Mouse (Mus musculus) lung, postnatal 0 days (tissue): ENCODE data around the gene Pea15a.

Experiments
- CTCF ChIP-seq: IDR thresholded peaks from 2 replicates; pipeline ENCODE4 v1.5.1; 2016; ENCODE audit warnings: antibody characterized with exemption, mild to moderate bottlenecking
- EP300 ChIP-seq: IDR thresholded peaks from 2 replicates; pipeline ENCODE4 v1.6.1; 2016; ENCODE audit warnings: antibody characterized with exemption, mild to moderate bottlenecking, control low read depth

DNA sequence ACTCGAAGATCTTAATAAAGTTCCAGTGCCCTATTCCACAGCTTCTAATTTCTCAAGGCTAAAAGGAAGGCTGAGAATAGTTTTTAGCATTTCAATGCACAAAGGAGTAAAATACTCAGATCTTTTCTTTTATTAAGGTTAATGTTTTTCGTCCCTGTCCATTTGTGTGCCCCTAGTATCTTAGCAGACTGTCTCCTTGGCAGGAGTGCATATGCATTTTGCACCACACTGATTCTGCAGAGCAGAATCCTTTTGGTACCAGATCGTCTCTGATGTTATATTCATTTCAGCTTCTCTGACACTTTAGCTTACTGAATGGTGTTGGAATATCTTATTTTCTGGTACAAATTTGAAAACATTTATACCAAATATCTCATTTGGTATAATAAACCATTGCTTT lies 24.8 kb downstream of the Pea15a start:
- TF ChIP-seq CTCF (no peak), EP300 (no peak)
